Mouse (Mus musculus) C2C12 (cell line): ENCODE data around the gene Gas7. TPM values are rescaled to one million over a fixed set of nuclear protein-coding genes. Genes with fewer than 3 reads are reported as not detected.

ENCODE experiments used
- H3K27me3 ChIP-seq: one replicate; pipeline ENCODE4 v1.6.1; 2011; ENCODE audit not compliant: control insufficient read depth, insufficient read depth, insufficient read length
- H3K36me3 ChIP-seq: one replicate; pipeline ENCODE4 v1.6.1; 2011; ENCODE audit not compliant: control insufficient read depth, insufficient read depth
- H3K4me3 ChIP-seq: one replicate; pipeline ENCODE4 v1.5.1; 2011; ENCODE audit warnings: mild to moderate bottlenecking, control low read depth; ENCODE audit not compliant: poor library complexity, insufficient read depth, severe bottlenecking
- H3K79me2 ChIP-seq: one replicate; pipeline ENCODE4 v1.6.1; 2011; ENCODE audit not compliant: control insufficient read depth, insufficient read depth
- H3K79me3 ChIP-seq: one replicate; pipeline ENCODE4 v1.6.1; 2011; ENCODE audit warnings: low read depth, control low read depth
- H3ac ChIP-seq: one replicate; pipeline ENCODE3; 2011; ENCODE audit warnings: low read depth; ENCODE audit not compliant: control insufficient read depth, insufficient read length
- CEBPB ChIP-seq: IDR thresholded peaks from one replicate; pipeline ENCODE4 v1.6.1; 2011; ENCODE audit warnings: low read depth, mild to moderate bottlenecking, control low read depth, moderate library complexity
- CTCF ChIP-seq: IDR thresholded peaks from one replicate; pipeline ENCODE4 v1.5.1; 2011; ENCODE audit not compliant: control insufficient read depth, insufficient read depth, insufficient read length
- FOSL1 ChIP-seq: IDR thresholded peaks from one replicate; pipeline ENCODE4 v1.8.0; 2011; ENCODE audit warnings: mild to moderate bottlenecking, low read length; ENCODE audit not compliant: poor library complexity, insufficient read depth, severe bottlenecking
- MAX ChIP-seq: IDR thresholded peaks from one replicate; pipeline ENCODE4 v1.6.1; 2011; ENCODE audit warnings: mild to moderate bottlenecking, control low read depth
- MYOD1 ChIP-seq: IDR thresholded peaks from one replicate; pipeline ENCODE4 v1.6.1; 2011; ENCODE audit warnings: low read depth; ENCODE audit not compliant: control insufficient read depth, insufficient read length
- MYOG ChIP-seq: IDR thresholded peaks from one replicate; pipeline ENCODE4 v1.6.1; 2011; ENCODE audit not compliant: control insufficient read depth, insufficient read length; ENCODE audit errors: extremely low read depth
- USF1 ChIP-seq: IDR thresholded peaks from one replicate; pipeline ENCODE4 v1.6.1; 2011; ENCODE audit warnings: low read depth, mild to moderate bottlenecking, control low read depth, moderate library complexity
- polyA plus RNA-seq: library from polyadenylated mRNA; unstranded; fragments of >200 nt; fragmentation: generic; extraction: Trizol; gene quantifications from one replicate; pipeline ENCODE4 v1.2.1, GENCODE M21; 2012; ENCODE audit warnings: missing spikeins

Gene Gas7
- polyA plus RNA-seq, 1 experiment, result not detected

DNA sequence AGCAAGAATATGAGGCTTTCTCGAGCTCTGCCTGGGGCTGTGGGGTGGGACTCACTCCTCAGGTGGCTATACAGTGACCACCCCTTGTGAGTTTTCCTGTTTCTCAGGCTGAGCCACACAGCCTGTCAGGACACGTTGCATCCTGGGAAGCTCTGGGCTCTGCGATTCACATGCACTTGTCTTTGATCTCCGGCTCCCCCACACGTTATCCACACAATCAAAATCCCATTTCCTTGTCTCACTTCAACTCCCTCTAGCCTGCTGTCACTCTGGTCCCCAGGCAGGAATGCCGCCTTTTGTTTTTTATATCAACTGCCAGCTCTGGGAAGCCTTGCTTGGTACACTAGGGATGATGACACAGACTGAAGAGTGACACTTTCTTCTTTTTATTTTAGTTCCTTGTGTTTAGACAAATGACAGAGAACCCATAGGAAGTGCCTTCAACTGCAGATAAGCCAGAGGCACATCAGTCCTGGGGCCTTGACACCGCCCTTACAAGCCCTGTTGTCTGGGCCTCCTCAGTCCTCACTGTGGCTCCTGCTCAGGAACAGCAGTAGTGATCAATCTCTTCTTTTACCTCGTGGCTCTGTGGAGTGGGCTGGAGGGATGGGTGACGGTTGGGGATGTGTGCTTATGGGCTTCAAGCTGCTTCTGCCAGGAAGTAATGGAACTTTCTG is 103.7 kb downstream of the Gas7 start:
- TF ChIP-seq FOSL1 (no peak), MYOG (no peak), MAX (no peak), CTCF (no peak), USF1 (no peak), MYOD1 (no peak), CEBPB (no peak)
- Histone ChIP-seq H3K36me3 (no peaks in the 10 kb centered on the region), H3K79me3 (no peaks in the 10 kb centered on the region), H3K27me3 (no peaks in the 10 kb centered on the region), H3ac (no peak overlapping the region), H3K79me2 (no peaks in the 10 kb centered on the region), H3K4me3 (no peak overlapping the region)

GRCm38 (mm10) chr11:67559522-67559921 is 104.3 kb downstream of the Gas7 start:
- no peaks in the 10 kb centered on the region for H3K27me3 ChIP-seq
- H3K36me3 ChIP-seq, result no peaks in the 10 kb centered on the region
- TF ChIP-seq CEBPB (no peak), CTCF (no peak), FOSL1 (no peak), MYOG (no peak), USF1 (no peak), MYOD1 (no peak), MAX (no peak)
- no peaks in the 10 kb centered on the region for H3K79me2 ChIP-seq
- H3ac ChIP-seq, result no peak overlapping the region
- no peaks in the 10 kb centered on the region for H3K79me3 ChIP-seq
- H3K4me3 ChIP-seq, result no peak overlapping the region

DNA sequence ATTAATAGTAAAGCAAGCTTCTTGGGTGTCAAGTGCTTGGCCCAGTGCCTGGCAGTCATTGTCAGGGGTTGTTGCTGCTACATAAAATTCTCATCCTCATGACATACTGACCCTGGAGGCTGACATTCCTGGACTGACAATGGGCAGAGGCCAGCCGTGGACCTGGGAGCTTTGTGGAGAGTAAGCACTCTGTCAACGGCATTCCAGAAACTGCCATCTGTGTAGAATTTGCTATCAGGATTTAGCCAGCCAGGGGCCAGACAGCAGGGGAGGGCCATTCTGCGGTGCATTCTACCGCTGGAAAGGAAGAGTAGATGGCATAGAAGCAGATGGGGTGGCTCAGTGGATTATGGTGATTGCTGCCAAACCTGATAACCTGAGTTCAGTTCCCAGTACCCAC is 106.4 kb downstream of the Gas7 start:
- no peaks in the 10 kb centered on the region for H3K36me3 ChIP-seq
- H3K4me3 ChIP-seq, result no peak overlapping the region
- H3K79me3 ChIP-seq, result no peaks in the 10 kb centered on the region
- H3K79me2 ChIP-seq, result no peaks in the 10 kb centered on the region
- no peak overlapping the region for H3ac ChIP-seq
- TF ChIP-seq USF1 (no peak), CTCF (no peak), FOSL1 (no peak), MYOG (no peak), MAX (no peak), MYOD1 (no peak), CEBPB (no peak)
- H3K27me3 ChIP-seq, result no peaks in the 10 kb centered on the region

DNA sequence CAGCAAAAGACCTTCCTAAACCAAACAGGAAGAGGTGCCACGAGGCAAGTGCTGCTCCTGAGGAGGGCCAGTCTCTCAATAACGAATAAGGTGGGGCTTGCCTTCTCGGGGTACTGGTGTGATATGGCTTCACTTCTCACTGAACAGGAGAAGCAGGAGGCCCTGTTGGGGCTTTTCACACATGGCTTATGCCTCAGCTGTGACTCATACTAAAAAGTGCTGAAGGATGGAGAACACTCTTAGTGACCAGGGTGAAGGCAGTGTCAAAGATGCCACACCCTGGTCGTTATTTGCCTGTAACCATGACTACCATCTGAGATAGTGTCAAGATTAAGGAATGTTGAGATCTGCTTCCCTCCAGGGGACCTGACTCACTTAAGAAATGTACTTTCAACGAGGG is 107.9 kb downstream of the Gas7 start:
- TF ChIP-seq FOSL1 (no peak), USF1 (no peak), CEBPB (no peak), MYOG (no peak), MAX (no peak), CTCF (no peak), MYOD1 (no peak)
- H3K4me3 ChIP-seq, result no peak overlapping the region
- no peaks in the 10 kb centered on the region for H3K36me3 ChIP-seq
- no peaks in the 10 kb centered on the region for H3K79me2 ChIP-seq
- no peaks in the 10 kb centered on the region for H3K27me3 ChIP-seq
- no peak overlapping the region for H3ac ChIP-seq
- no peaks in the 10 kb centered on the region for H3K79me3 ChIP-seq

- H3K4me3 ChIP-seq, result no peak overlapping the region
- no peaks in the 10 kb centered on the region for H3K79me3 ChIP-seq
- TF ChIP-seq MAX (no peak), FOSL1 (no peak), MYOD1 (no peak), USF1 (no peak), CTCF (no peak), CEBPB (no peak), MYOG (no peak)
- no peak overlapping the region for H3ac ChIP-seq
- H3K36me3 ChIP-seq, result no peaks in the 10 kb centered on the region
- no peaks in the 10 kb centered on the region for H3K27me3 ChIP-seq
- no peaks in the 10 kb centered on the region for H3K79me2 ChIP-seq
These were observed 108.9 kb downstream of the Gas7 start for GRCm38 (mm10) chr11:67564003-67564637.
